Mouse (Mus musculus) left cerebral cortex, postnatal 14 days (tissue): ENCODE results near the gene Ilf2. TPM values are rescaled to one million over a fixed set of nuclear protein-coding genes. Genes with fewer than 3 reads are reported as not detected.

Experiments used
- DNase-seq, 2 experiments: peaks; one replicate each; pipeline ENCODE4 v3.0.0; 2021 to 2022; ENCODE audit warnings: low spot score in 2 of 2, mixed read lengths in 1 of 2
- intact Hi-C: fragments of 180-260 bp; cut with DNase I; formaldehyde crosslinking; loops from one replicate; pipeline ENCODE4 v1.15.1; 2025
- total RNA-seq, 2 experiments: library from RNA; stranded (reverse); gene quantifications; 2 replicates each; pipeline ENCODE4 v1.2.3; 2021

Gene Ilf2
- total RNA-seq, 2 experiments from 2014 or later, result 88.9 to 91.5 TPM

DNA sequence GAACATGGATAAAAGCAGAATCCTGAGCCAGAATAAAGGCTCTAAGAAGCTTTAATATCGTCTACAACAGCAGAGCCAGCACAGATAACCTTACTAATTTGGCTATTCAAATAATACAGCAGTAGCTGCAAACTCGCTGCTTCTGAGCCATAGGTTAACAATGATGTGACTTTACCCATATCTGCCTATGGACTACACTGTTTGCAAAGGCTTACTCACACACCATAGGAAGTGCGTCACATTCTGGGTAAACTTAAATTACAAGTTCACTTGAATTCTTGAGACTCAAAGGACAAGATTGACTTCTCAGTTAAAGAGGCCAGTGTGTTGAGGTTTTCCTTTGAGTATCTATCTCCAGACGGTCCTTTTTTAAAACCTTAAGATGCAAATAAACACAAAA, 27.5 kb downstream of the Ilf2 start:
- DNase-seq, result no peak
- intact Hi-C loops, result no loop called here

DNA sequence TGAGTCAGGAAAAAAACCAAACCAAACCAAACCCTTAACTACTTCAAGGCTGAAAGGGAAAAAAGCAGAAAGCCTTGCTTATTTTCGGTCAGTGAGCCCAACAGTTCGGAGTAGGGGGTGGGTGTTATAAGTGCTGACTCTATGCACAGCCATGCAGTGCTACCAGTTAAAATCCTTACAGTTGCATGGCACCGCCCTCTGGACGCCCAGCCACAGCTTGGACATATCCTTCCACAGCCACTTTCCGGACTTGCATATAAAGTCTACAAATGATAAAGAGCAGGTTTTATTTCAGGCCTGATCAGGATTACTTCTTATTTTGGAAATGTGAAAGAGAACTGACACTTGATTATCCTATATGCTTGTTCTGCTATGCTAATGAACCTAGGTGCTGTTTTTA, 29.3 kb downstream of the Ilf2 start:
- intact Hi-C loops, result loop anchor here (5.0 kb wide), 1 partner anchor 147 kb away; the partner anchor contains the start of gene S100a7a
- no peak for DNase-seq

DNA sequence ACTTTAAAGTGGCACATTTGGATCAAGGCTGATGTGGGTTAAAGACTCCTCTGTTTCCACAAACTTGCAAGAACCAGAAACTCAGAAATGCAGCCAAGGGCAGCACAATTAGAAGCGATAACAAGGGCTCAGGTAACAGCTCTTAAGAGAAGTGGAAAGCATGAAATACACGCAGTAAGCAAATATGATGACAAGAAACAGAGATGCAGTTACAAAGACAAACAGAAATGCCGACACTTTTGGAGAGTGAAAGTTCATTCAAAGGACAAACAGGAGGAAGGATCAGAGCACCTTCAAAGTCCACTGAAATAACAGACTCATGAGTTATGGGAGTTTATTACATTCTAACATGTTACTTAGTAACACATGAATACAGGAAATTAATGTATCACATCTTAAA, 30.4 kb downstream of the Ilf2 start:
- intact Hi-C loops, result loop anchor here (5.0 kb wide), 1 partner anchor 146 kb away; the partner anchor contains the start of gene S100a7a
- DNase-seq, result no peak

DNA sequence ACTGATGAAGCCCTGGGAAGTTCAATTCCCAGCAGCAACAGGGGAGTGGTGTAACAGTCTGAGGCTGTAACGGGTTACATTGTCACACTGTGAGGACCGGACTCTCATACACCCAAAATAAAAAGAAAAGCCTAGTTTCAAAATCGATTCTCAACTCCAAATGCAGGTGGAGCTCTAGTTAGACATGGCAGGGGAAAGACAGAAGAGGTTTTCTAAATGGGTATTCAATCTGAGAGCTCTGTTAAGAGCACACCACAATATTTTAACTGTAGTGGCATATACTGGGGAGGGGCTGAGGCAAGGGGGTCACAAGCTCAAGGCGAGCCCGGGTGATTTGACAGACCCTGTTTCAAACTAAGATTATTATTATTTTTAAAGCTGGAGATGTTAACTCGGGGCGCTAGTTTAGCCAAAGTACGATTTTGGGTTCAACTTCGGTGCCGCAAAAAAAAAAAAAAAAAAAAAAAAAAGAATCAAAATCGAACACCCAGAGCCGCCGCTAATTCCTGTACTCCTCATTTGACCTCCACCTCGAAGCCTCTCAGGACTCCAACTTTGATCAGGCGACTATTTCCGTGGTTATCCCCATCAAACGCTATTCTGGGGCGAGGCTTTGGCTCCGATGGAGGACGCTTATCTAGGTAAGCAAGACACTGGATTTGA, 32.5 kb downstream of the Ilf2 start:
- intact Hi-C loops, result loop anchor here (5.0 kb wide), 1 partner anchor 144 kb away; the partner anchor contains the start of gene S100a7a
- DNase-seq, result no peak

DNA sequence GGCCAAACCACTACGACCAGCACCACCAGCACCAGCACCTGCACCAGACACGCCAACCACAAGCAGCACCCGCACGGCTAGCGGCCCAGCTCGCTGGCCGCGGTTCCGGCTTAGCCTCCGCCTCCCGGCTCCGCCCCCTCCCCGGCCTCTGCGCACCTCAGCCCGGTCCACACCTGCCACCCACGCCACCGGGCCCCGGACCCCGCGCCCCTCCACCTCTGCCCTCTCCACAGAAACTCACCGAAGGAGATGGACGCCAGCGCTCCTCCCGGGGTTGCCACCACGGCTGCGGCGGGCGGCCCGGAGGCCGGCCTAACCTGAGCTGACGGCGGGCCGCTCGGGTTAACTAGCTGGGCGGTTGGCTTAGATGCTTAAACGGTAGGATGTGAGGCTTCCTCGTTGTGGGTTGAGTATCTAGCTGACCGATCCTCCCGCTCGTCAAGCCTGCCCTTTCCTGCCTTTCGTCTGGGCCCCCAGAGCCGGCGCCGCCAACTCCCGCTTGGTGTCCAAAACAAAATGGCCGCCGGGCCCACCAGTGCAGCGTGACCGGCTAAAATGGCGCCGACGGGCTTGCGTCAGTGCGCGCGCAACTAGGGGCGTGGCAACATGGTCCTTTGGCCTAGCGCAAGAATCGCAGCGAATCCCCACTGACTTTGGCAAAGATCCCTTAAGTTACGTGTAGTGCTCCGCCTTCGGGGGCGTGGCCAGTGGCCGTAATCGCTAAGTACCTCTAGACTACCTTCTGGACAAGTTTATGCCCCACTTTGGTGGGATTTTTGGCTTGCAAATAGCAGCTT, 33.2 kb downstream of the Ilf2 start, which contains the start of gene Chtop:
Chtop (minus strand) TSS at position 549 of the 797 bp plus-strand sequence.
- intact Hi-C loops, result loop anchor here (5.0 kb wide), 1 partner anchor 143 kb away; the partner anchor contains the start of gene S100a7a
- peak; percentile 99 to 100 for DNase-seq

DNA sequence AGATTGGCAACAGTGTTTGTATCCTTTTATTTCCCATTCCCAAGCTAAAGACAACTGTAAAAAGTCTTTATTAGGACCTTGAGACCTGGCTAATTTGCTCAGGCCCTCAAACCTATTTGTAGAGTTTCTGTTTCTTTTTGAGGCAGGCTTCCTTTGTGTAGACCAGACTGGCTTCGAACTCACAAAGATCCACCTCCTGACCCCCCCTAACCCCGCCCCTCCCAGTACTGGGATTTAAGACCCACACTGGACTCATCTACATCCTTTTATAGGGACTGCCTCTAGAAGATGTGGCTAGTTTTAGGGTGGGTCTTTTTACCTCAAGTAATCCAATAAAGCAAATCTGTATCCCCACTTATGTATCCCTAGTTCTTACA, 33.8 kb downstream of the Ilf2 start:
- no peak for DNase-seq
- intact Hi-C loops, result loop anchor here (5.0 kb wide), 1 partner anchor 143 kb away; the partner anchor contains the start of gene S100a7a

DNA sequence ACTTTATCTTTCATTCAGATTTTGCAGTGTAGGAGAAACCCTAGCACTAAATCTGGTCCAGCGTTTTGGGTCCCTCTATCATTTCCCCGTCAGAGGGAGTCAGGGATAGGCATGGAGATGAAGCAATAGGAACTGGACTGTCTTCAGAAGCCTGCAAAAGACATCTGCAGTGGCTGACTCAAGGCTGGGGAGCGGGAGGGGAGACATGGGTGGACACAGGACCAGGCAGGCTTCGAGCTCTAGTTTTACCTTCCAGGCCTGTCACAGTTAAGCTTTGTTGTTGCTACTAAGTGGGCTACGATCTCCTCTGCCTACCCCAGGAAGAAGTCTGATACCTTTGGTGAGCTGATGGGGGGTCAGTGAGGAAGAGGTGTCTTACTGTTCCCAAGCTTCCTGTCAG, 36.4 kb downstream of the Ilf2 start:
- intact Hi-C loops, result no loop called here

DNA sequence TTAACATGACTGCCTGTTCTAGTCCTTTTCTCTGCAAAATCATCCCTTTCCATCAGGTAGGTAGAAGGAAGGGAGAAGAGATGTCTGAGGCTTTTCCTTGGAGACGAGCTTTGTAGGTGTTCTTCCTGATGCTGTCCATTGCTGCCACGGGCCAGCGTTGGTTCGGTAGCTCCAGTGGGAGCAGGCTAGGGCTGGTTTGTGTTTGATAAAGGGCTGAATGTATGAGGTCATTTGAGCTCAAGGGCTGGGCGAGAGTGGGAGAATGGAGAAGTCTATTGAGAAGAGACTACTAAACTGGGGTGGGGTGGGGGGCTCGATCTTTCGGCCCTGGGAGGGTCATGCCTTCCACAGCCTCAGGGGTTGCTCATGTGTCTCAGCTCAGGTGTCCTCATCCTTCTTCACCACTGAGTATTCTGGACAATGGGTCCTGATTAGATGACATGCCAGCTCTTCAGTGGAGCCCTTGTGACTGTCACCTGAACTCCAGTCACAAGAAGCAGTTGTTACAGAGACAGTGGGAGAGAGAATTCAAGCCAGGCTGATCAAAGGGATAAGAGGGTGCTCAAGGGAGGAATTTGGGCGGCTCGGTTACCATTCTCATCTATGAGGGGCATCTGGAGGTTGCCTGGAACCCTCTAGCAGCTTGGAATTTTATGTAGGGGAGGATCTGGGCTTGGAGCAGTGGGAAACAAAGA, 37.2 kb downstream of the Ilf2 start:
- intact Hi-C loops, result no loop called here
- DNase-seq, result no peak

More for the DNA sequence above, 36.4 kb downstream of the Ilf2 start:
- no peak for DNase-seq

DNA sequence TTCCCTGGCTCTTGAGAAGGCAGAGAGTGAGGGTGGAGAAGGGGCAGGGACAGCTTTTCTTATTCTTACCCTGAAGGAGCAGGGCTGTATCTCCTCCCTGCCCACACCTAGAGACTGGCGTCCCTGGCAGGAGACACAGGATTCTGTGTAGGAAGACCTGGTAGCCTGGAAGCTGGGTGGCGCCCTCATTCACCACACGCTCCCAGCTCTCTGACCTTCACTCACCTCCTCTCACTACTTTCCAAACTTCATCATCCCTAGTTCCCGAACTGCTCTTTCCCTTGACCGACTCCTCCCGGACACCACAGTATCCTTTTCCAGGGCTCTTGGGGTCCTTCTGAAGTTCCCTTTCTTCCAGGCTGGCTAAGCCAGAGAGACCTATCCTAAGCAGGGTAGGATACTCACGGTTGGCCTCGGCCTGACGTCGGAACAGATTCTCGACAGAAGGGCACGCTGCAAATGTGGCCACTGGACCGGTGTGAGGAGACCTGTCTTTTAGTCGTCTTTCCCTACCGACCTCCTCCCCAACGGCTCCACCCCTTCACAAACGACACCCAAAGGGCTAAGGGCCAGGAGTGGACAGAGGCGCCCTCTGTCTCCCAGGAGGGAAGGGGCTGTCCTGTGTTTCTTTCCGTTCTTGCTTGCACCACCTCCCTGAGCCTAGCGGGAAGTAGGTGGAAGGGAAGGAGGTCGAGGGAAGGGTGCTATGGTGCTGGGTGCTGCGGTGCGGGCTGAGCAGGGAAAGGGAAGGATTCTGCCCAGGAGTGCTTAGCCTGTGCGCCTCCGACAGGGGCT, 38.1 kb downstream of the Ilf2 start, which contains the start of the genes S100a1 and S100a13:
S100a1 (minus strand) TSS at position 597 of the 795 bp plus-strand sequence.
S100a13 (plus strand) TSS at position 640 of the 795 bp plus-strand sequence.
- intact Hi-C loops, result no loop called here
- peak in 1 of 2 experiments; percentile 37 for DNase-seq

DNA sequence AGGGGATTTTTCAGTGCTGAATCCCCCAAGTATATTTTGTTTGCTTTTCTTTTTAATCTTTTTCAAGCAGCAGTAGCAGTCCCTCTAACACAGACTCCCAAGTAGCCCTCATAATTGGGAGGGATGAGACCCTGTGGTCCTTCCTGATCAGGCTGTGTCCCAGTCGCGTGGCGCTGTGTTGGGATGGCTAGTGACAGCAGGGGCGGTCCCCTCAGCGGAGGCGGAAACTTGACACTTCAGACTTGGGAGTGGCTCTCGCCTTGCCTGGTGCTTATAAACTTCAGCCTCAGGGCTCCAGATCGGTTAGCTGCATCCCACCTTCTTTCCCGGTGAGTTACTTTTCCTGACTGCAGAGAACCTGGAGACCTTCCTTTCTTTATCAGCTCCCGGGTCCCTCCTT, 38.8 kb downstream of the Ilf2 start:
- peak in 1 of 2 experiments; percentile 41 for DNase-seq
- intact Hi-C loops, result no loop called here

DNA sequence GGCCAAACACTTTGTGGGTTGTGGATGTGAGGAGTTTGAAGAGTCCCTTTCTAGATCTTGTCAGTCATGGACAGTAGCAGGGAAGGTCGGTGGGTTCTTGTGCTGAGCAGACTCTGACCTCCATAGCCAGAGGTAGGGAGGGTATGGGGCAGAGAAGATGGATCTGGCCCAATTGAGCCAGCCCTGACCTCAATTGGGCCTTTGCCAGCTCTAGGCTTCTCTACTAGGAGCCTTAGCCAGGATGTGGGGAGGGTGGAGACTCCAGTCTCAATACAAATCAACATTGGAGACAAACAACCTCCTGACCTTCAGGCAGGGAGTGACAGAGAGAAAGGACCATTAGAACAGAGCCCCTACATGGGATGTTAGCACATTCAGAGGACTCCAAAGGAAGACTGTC, 39.3 kb downstream of the Ilf2 start:
- no peak for DNase-seq
- intact Hi-C loops, result no loop called here

DNA sequence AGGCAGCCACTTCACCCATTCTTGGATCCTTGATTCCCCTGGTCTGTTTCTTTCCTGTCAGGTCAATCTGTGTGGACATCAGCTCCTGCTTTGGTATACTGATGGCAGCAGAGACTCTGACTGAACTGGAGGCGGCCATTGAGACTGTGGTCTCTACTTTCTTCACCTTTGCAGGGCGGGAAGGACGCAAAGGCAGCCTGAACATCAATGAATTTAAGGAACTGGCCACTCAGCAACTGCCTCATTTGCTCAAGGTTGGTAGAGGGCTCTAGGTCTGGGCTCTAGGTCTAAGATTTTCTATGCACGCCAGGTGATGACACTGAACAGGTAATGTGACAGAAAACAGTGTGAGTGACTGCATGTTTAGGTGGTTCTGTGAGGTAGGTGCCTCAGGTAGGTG, 39.9 kb downstream of the Ilf2 start:
- no peak for DNase-seq
- intact Hi-C loops, result no loop called here

DNA sequence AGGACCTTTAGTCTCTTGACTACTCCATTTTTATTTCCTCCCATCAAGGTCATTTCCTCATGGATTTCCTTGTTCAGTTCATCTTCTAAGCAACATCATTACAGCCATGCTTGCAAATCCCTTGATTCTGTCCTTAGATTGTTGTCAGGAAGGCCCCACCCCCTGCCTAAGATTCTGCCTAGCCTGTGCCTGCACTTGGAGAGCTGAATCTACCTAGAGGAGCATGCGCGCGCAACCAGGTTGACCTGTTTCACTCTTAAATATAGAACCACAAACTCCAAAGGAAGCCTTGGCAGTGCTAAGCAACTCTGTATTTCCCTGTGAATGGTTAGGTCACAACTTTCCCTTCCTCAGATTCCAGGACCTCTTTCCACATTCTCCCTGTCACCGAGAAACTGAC, 41.8 kb downstream of the Ilf2 start:
- no peak for DNase-seq
- intact Hi-C loops, result no loop called here

DNA sequence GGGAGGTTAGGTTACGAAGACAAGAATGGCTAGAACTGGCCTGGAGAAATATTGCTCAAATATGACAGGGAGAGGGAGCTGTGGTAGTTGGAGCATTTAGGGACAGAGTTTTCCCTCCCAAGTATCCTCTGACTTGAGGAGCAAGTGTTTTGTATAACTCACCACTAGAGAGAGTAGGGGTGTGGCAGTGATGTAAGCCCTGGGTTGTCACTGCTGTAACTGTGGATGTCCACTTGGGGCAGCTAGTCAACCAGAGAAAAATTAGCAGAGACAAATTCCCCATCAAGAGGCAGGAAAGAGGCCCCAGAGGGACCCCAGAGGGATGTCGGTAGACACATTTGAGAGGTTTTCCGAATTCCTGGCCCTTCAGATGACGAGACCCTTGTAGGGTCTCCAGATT, 49.5 kb downstream of the Ilf2 start:
- intact Hi-C loops, result loop anchor here (5.0 kb wide), 2 partner anchors 57 to 92 kb away; no protein-coding TSS in a partner anchor
- peak; percentile 54 to 84 for DNase-seq

DNA sequence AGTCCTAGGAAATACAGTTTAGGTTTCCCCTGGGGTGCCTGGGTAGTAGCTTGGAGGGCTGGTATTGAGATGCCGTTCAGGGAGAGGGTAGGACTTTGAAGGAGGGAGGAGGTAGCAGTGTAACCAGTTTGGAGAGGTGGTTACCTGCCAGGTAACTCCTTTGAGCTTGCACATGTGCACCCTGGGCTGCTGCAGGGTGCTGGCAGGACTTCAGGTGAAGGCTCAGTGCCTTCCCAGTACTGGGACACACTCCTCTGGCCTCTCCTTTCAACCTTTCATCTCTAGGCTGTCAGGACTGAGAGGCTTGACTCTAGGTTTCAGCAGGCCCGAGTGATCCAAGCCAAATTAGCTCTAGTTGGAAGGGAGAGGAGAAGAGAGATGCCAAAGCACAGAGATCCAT, 50.1 kb downstream of the Ilf2 start:
- intact Hi-C loops, result loop anchor here (5.0 kb wide), 2 partner anchors 56 to 91 kb away; no protein-coding TSS in a partner anchor
- no peak for DNase-seq

DNA sequence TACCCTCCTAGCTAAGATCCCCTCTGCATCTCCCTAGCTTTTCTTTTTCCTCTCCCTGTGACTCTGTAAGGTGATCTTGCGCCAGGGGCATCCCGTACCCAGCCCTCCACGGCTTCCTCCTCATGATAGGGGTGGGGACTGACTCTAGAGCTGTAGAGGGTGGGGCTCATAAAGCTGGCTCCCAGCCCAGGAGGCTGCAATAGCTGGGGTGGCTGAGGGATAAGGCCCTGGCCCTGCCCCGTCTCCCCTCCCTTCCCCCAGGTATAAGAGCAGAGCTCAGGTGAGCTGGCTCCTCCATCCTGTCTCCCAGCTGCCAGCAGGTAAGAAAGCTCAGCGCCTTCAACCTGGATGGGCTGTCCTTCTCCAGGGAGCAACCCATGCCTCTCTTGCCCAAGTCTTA, 50.7 kb downstream of the Ilf2 start, which contains the start of gene S100a14:
S100a14 (plus strand) TSS at position 277 of the 400 bp plus-strand sequence.
- DNase-seq, result no peak
- intact Hi-C loops, result loop anchor here (5.0 kb wide), 2 partner anchors 56 to 91 kb away; no protein-coding TSS in a partner anchor

DNA sequence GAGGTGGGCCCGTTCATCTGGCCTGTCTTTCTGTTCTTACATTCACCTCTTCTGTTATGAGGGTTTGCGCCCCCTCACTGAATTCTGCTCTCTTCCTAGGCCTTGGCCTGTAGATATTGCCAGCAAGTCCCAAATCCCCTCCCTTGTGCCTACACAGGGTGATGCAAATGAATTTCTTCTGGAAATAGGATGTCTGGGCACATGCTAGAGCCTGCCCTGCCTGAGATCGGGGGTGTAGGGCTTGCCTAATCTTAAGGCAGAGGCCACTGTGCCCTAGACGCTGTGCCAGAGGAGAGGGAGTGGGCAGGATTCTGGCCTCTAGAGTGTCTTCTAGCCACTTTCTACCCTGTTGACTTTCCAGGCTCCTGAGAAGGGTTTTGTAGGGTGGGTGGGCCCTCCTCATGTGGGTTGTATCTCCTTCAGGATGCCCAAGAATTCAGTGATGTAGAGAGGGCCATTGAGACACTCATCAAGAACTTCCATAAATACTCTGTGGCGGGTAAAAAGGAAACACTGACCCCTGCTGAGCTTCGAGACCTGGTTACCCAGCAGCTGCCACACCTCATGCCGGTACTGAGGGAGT, 51.5 kb downstream of the Ilf2 start:
- no peak for DNase-seq
- intact Hi-C loops, result loop anchor here (5.0 kb wide), 2 partner anchors 55 to 90 kb away; no protein-coding TSS in a partner anchor

DNA sequence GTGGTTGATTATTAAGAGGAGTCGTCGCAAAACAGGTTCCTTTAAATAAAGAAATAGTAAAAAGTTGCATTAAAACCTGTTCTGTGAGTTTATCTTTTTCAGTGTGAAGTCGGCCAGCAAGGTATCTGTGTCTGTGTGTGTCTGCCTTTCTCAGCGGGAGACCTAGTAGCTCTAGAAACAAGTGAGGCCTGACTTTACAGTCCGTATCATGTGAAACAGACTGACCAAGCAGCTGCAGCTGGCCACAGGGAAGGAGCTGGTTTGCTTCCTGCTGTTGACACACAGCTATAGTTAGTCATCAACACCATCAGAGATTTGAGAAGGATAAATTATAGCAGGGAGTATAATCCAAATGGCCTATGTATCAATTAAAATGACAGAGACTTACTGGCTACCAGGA, 55.8 kb downstream of the Ilf2 start:
- DNase-seq, result no peak
- intact Hi-C loops, result no loop called here
